Mouse (Mus musculus) CH12.LX (cell line): Measurements from ENCODE around the gene Ppp1r8. TPM values are rescaled to one million over a fixed set of nuclear protein-coding genes. Genes with fewer than 3 reads are reported as not detected.

Source experiments
- DNase-seq: peaks from one replicate; pipeline ENCODE4 v3.0.0-alpha.2; 2013; ENCODE audit errors: extremely low read depth
- H3K27ac ChIP-seq: 2 replicates; pipeline ENCODE4 v1.5.1; 2012; ENCODE audit warnings: low read depth, mild to moderate bottlenecking, control low read depth, moderate library complexity; ENCODE audit not compliant: insufficient read depth
- H3K27me3 ChIP-seq: replicated peaks from 2 replicates; pipeline ENCODE3; 2012; ENCODE audit warnings: inconsistent platforms
- H3K36me3 ChIP-seq, 2 experiments: replicated peaks in 1 of 2; 2 replicates each; pipeline versions ENCODE3 to v1.6.1; 2012; ENCODE audit warnings: inconsistent platforms in 1 of 2, low read length in 1 of 2, mild to moderate bottlenecking in 1 of 2, mixed read lengths in 1 of 2, moderate library complexity in 1 of 2; ENCODE audit not compliant: control insufficient read depth in 1 of 2, insufficient read depth in 1 of 2
- H3K4me1 ChIP-seq, 2 experiments: 2 replicates each; pipeline ENCODE4 v1.6.1; 2012; ENCODE audit warnings: inconsistent platforms in 1 of 2, moderate library complexity in 1 of 2; ENCODE audit not compliant: insufficient read depth in 2 of 2, control insufficient read depth in 1 of 2
- H3K4me2 ChIP-seq: 2 replicates; pipeline ENCODE4 v1.6.1; 2012; ENCODE audit warnings: low read depth, mild to moderate bottlenecking, control low read depth; ENCODE audit not compliant: poor library complexity, insufficient read depth, severe bottlenecking
- H3K4me3 ChIP-seq, 3 experiments: fragments of 150-350 bp in 1 of 3; sonication (generic) in 1 of 3; replicated peaks in 1 of 3; 2 replicates each; pipeline versions ENCODE3 to v1.5.1; 2011 to 2012; ENCODE audit warnings: low read depth in 2 of 3, low read length in 2 of 3, mild to moderate bottlenecking in 2 of 3, moderate library complexity in 2 of 3, control low read depth in 1 of 3, improper control_type of control experiment in 1 of 3, inconsistent platforms in 1 of 3, mixed read lengths in 1 of 3; ENCODE audit not compliant: poor library complexity in 1 of 3
- H3K79me2 ChIP-seq: replicated peaks from 2 replicates; pipeline ENCODE4 v1.6.1; 2012; ENCODE audit warnings: mild to moderate bottlenecking, moderate library complexity; ENCODE audit not compliant: control insufficient read depth, poor library complexity, insufficient read depth, severe bottlenecking; ENCODE audit errors: extremely low read depth
- H3K9ac ChIP-seq: 2 replicates; pipeline ENCODE4 v1.6.1; 2012; ENCODE audit warnings: low read depth, mild to moderate bottlenecking, control low read depth, moderate library complexity; ENCODE audit not compliant: insufficient read depth
- H3K9me3 ChIP-seq: replicated peaks from 2 replicates; pipeline ENCODE3; 2012; ENCODE audit warnings: low read length, inconsistent platforms, mixed read lengths
- BHLHE40 ChIP-seq: IDR thresholded peaks from 2 replicates; pipeline ENCODE4 v1.6.1; 2011; ENCODE audit warnings: mild to moderate bottlenecking, low read depth, low read length, improper control_type of control experiment
- CHD1 ChIP-seq: IDR thresholded peaks from 2 replicates; pipeline ENCODE4 v1.6.1; 2012; ENCODE audit warnings: low read depth, low read length, improper control_type of control experiment, inconsistent platforms
- CHD2 ChIP-seq: IDR thresholded peaks from 2 replicates; pipeline ENCODE4 v1.6.1; 2011; ENCODE audit warnings: low read length, improper control_type of control experiment
- CTCF ChIP-seq, 2 experiments: IDR thresholded peaks in 1 of 2; conservative IDR thresholded peaks in 1 of 2; 2 replicates each; pipeline ENCODE4 v1.5.1; 2011 to 2012; ENCODE audit warnings: low read depth in 2 of 2, low read length in 2 of 2, improper control_type of control experiment in 1 of 2, inconsistent platforms in 1 of 2, mild to moderate bottlenecking in 1 of 2, moderate library complexity in 1 of 2
- E2F4 ChIP-seq: IDR thresholded peaks from 2 replicates; pipeline ENCODE4 v1.6.1; 2011; ENCODE audit warnings: low read depth, low read length, improper control_type of control experiment; ENCODE audit not compliant: insufficient replicate concordance
- ELF1 ChIP-seq: IDR thresholded peaks from 2 replicates; pipeline ENCODE4 v1.6.1; 2014; ENCODE audit warnings: low read depth, mild to moderate bottlenecking, inconsistent platforms, low read length, improper control_type of control experiment
- EP300 ChIP-seq: IDR thresholded peaks from 2 replicates; pipeline ENCODE4 v1.6.1; 2011; ENCODE audit warnings: low read length, improper control_type of control experiment
- ETS1 ChIP-seq: conservative IDR thresholded peaks from 2 replicates; pipeline ENCODE4 v1.6.1; 2012; ENCODE audit warnings: low read depth, mild to moderate bottlenecking, inconsistent platforms, low read length, improper control_type of control experiment, moderate library complexity
- HCFC1 ChIP-seq: IDR thresholded peaks from 2 replicates; pipeline ENCODE4 v1.6.1; 2012; ENCODE audit warnings: low read depth, mild to moderate bottlenecking, inconsistent platforms, low read length, improper control_type of control experiment
- IRF4 ChIP-seq: IDR thresholded peaks from 2 replicates; pipeline ENCODE4 v1.6.1; 2014; ENCODE audit warnings: low read depth, mild to moderate bottlenecking, inconsistent platforms, low read length, improper control_type of control experiment
- JUN ChIP-seq: IDR thresholded peaks from 2 replicates; pipeline ENCODE4 v1.6.1; 2011; ENCODE audit warnings: low read depth, mild to moderate bottlenecking, low read length, improper control_type of control experiment, moderate library complexity; ENCODE audit not compliant: insufficient read depth
- JUND ChIP-seq: conservative IDR thresholded peaks from 2 replicates; pipeline ENCODE4 v1.6.1; 2011; ENCODE audit warnings: low read depth, low read length, improper control_type of control experiment
- KAT2A ChIP-seq: IDR thresholded peaks from 2 replicates; pipeline ENCODE4 v1.6.1; 2012; ENCODE audit warnings: low read length, improper control_type of control experiment, inconsistent platforms; ENCODE audit not compliant: insufficient replicate concordance
- MAX ChIP-seq: IDR thresholded peaks from 2 replicates; pipeline ENCODE4 v1.6.1; 2011; ENCODE audit warnings: low read length, improper control_type of control experiment
- MAZ ChIP-seq: IDR thresholded peaks from 2 replicates; pipeline ENCODE4 v1.6.1; 2012; ENCODE audit warnings: low read depth, mild to moderate bottlenecking, inconsistent platforms, low read length, improper control_type of control experiment, moderate library complexity
- MEF2A ChIP-seq: IDR thresholded peaks from 2 replicates; pipeline ENCODE4 v1.6.1; 2014; ENCODE audit warnings: low read depth, mild to moderate bottlenecking, inconsistent platforms, low read length, improper control_type of control experiment, borderline replicate concordance
- MYC ChIP-seq: IDR thresholded peaks from 2 replicates; pipeline ENCODE4 v1.6.1; 2011; ENCODE audit warnings: low read depth, mild to moderate bottlenecking, improper control_type of control experiment, low read length
- NELFE ChIP-seq: IDR thresholded peaks from 2 replicates; pipeline ENCODE4 v1.6.1; 2011; ENCODE audit warnings: low read depth, low read length, improper control_type of control experiment
- POLR2A ChIP-seq: IDR thresholded peaks from 2 replicates; pipeline ENCODE4 v1.6.1; 2011; ENCODE audit warnings: low read depth, mild to moderate bottlenecking, improper control_type of control experiment, low read length
- RAD21 ChIP-seq: IDR thresholded peaks from 2 replicates; pipeline ENCODE4 v1.6.1; 2011; ENCODE audit warnings: low read depth, mild to moderate bottlenecking, low read length, improper control_type of control experiment, moderate library complexity
- RCOR1 ChIP-seq: conservative IDR thresholded peaks from 2 replicates; pipeline ENCODE4 v1.6.1; 2012; ENCODE audit warnings: low read depth, mild to moderate bottlenecking, inconsistent platforms, low read length, improper control_type of control experiment
- SIN3A ChIP-seq: IDR thresholded peaks from 2 replicates; pipeline ENCODE4 v1.6.1; 2012; ENCODE audit warnings: low read length, improper control_type of control experiment, inconsistent platforms
- SMC3 ChIP-seq: IDR thresholded peaks from 2 replicates; pipeline ENCODE4 v1.6.1; 2011; ENCODE audit warnings: low read depth, low read length, improper control_type of control experiment
- TBP ChIP-seq: conservative IDR thresholded peaks from 2 replicates; pipeline ENCODE4 v1.6.1; 2011; ENCODE audit warnings: low read depth, low read length, improper control_type of control experiment
- TCF12 ChIP-seq: IDR thresholded peaks from 2 replicates; pipeline ENCODE4 v1.6.1; 2014; ENCODE audit warnings: low read depth, mild to moderate bottlenecking, inconsistent platforms, low read length, improper control_type of control experiment
- USF2 ChIP-seq: conservative IDR thresholded peaks from 2 replicates; pipeline ENCODE4 v1.6.1; 2011; ENCODE audit warnings: low read depth, low read length, improper control_type of control experiment
- ZC3H11A ChIP-seq: IDR thresholded peaks from 2 replicates; pipeline ENCODE4 v1.6.1; 2012; ENCODE audit warnings: low read depth, mild to moderate bottlenecking, inconsistent platforms, low read length, improper control_type of control experiment
- ZKSCAN1 ChIP-seq: IDR thresholded peaks from 2 replicates; pipeline ENCODE4 v1.6.1; 2012; ENCODE audit warnings: low read depth, inconsistent platforms, low read length, improper control_type of control experiment, borderline replicate concordance
- ZMIZ1 ChIP-seq: IDR thresholded peaks from 2 replicates; pipeline ENCODE4 v1.6.1; 2012; ENCODE audit warnings: low read depth, mild to moderate bottlenecking, inconsistent platforms, low read length, improper control_type of control experiment
- ZNF384 ChIP-seq: IDR thresholded peaks from 2 replicates; pipeline ENCODE4 v1.6.1; 2012; ENCODE audit warnings: low read depth, low read length, improper control_type of control experiment, inconsistent platforms
- dilution Hi-C: fragments of 300-500 bp; cut with MboI; formaldehyde crosslinking; loops from 2 replicates; pipeline ENCODE4 v1.14.3; 2020; ENCODE audit warnings: low sequenced_read_pairs; ENCODE audit not compliant: extremely low pct_unique_long_range_greater_than_20kb, extremely low pct_ligation_motif_present
- in situ Hi-C: fragments of 300-500 bp; cut with MboI; formaldehyde crosslinking; loops from 3 replicates; pipeline ENCODE4 v1.14.3; 2019; ENCODE audit warnings: low sequenced_read_pairs, low pct_ligation_motif_present, low pct_unique_long_range_greater_than_20kb, mixed read lengths
- polyA plus RNA-seq: library from polyadenylated mRNA; unstranded; fragments of >175 nt; gene quantifications from 2 replicates; pipeline ENCODE4 v1.2.1, GENCODE M21; 2012; ENCODE audit warnings: low read depth; ENCODE audit not compliant: insufficient read length
- total RNA-seq, 2 experiments: library from RNA; depleted of rRNA; stranded (reverse); fragments of 300-350 nt in 1 of 2; fragments of >200 nt in 1 of 2; gene quantifications; 2 replicates each; pipeline ENCODE4 v1.2.3; 2012 to 2014

Ppp1r8 gene
- total and polyA plus RNA-seq, 3 experiments: 89.0 to 141 (median 107) TPM

DNA sequence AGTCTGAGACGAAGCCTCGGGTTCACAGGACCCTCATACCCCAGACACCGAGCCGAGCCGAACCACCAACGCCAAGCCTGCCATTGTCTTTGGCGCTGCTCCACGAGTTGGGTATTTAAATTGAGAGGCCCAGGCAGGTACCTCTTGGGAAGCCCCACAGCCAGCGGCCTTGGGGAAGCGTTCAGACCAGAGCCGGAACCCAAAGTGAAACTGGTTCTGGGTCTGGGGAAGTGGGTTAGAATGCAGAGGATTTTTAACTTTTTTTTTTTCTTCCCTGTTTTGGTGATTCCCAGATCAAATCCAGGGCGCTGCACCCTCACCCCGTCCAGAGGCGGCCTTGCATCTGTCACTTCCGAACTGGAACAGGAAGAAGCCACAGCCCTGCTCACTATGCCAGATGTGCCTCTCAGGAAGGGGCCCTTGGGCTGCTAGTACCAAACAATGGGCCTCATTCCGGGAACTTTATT lies 40.8 kb downstream of the Ppp1r8 start:
- no peaks in the 10 kb centered on the region for H3K27me3 ChIP-seq
- no peaks in the 10 kb centered on the region for H3K36me3 ChIP-seq
- no peaks in the 10 kb centered on the region for H3K79me2 ChIP-seq
- no peak for TF ChIP-seq ZC3H11A
- no peak; the same call in 1 of the 2 replicates for TF ChIP-seq JUN
- TF ChIP-seq SIN3A: peak; percentile 5; the same call in 1 of the 2 replicates
- peak; percentile 95 for TF ChIP-seq TCF12
- TF ChIP-seq CTCF (conservative IDR thresholded peaks at IDR 0.05 in 1 of 2, IDR thresholded peaks at IDR 0.05 in 1 of 2; ENCODE audit: low read depth in 2 of 2, low read length in 2 of 2): no peak
- TF ChIP-seq ELF1: peak; percentile 76
- peak; percentile 50; the same call in 1 of the 2 replicates for TF ChIP-seq BHLHE40
- TF ChIP-seq JUND: no peak
- TF ChIP-seq TBP: no peak
- peak; percentile 76 for TF ChIP-seq EP300
- TF ChIP-seq ZNF384: peak; percentile 80
- TF ChIP-seq MAX: 0 out of 2 replicates have a peak, but pooled peaks have one; percentile 33
- no peak for TF ChIP-seq E2F4
- TF ChIP-seq NELFE: peak; percentile 61
- 0 out of 2 replicates have a peak, but pooled peaks have one; percentile 44 for TF ChIP-seq MAZ
- peak; percentile 76 for TF ChIP-seq ETS1
- no peak for TF ChIP-seq SMC3
- TF ChIP-seq ZMIZ1: no peak
- peak; percentile 70; the same call in 1 of the 2 replicates for TF ChIP-seq POLR2A
- peak; percentile 78; the same call in 1 of the 2 replicates for TF ChIP-seq MEF2A
- no peak for TF ChIP-seq KAT2A
- no peak for TF ChIP-seq ZKSCAN1
- TF ChIP-seq RAD21: no peak
- 0 out of 2 replicates have a peak, but pooled peaks have one; percentile 28 for TF ChIP-seq MYC
- TF ChIP-seq HCFC1: peak; percentile 46; the same call in 1 of the 2 replicates
- TF ChIP-seq CHD2: peak; percentile 51; the same call in 1 of the 2 replicates
- peak; percentile 83 for TF ChIP-seq IRF4
- TF ChIP-seq RCOR1: no peak
- TF ChIP-seq CHD1: no peak
- no peak for TF ChIP-seq USF2
- TF ChIP-seq, all 38 proteins: peak for 16
- H3K4me1 ChIP-seq: peaks cover 10 to 61% of the 10 kb centered on the region in 2 experiments
- H3K9me3 ChIP-seq: no peaks in the 10 kb centered on the region
- H3K4me2 ChIP-seq: peak overlapping the region; percentile 90
- in situ Hi-C loops (no loop called here), dilution Hi-C loops (no loop called here)
- peak; percentile 80 for DNase-seq
- peak overlapping the region; percentile 91 for H3K9ac ChIP-seq
- peak overlapping the region; percentile 98 for H3K27ac ChIP-seq
- peak overlapping the region; percentile 13 to 52 (median 43) for H3K4me3 ChIP-seq
